Mouse (Mus musculus): ENCODE measurements at regions not wholly inside any gene's neighbourhood (a gene's known extent, or its start where the extent isn't known, plus 50 kb on each side); places are given as distances from the start of the nearest gene placed in this dataset.

DNA sequence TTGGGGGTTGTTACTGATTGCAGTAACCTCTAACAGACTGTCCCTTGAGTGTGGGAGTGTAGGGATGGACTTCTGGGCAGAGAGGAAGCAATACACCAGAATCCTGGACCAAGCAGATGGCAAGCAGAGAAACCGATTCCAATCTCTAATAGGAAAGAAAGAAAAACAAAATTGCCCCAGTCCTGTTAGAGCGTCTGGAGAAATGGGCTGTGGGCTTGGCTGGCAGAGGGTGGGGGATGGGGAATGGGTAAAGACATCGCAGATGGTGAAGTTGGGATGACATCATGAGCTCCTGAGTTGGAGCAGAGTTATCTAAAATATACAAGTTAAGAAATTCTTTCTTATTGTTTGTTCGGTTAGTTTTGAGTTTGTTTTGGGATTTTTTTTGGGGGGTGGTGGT is 260.5 kb downstream of the Ptpru start:
- DNase-seq (ENCODE audit: low spot score in 2 of 2): no peak

DNA sequence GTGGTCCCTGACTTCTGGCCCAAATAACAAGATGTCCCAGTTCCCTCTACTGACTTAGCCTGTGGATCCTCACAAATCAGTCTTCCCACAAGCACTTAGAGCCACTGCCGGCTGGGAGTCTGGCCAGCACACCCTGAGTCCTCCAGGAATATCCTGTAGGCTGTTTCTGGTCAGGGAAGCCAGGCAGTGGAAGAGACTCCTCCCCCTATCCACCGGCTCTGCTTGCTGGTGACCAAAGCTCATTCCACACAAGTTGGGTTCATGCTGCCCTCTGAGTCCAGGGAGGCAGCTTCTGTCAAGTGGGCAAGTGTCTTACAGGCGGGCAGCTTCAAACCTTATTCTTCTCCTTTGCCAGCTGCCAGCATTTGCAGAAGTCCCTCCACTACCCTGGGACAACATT is 252.1 kb downstream of the Ptpru start:
- no peak for DNase-seq (ENCODE audit: low spot score in 2 of 2)

DNA sequence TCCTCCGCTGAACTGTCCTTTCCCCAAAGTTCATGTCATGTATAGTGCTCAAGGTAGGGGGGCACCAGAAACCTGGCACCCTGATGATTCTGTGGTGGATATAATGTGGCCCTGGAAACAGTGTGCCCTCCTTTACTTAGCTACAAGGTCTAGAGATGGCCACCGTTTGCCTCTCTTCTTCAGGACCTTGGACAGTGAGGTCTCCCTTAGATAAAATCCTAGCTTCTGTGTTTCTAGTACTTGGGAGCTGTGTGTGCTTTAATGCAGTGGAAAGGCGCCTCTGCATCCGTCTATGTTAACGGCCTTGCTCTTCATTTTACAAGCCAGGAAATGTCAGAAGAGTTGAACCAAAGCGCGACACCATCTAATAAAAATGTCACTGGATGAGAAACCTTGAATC is 250.6 kb downstream of the Ptpru start:
- DNase-seq (ENCODE audit: low spot score in 2 of 2): no peak

DNA sequence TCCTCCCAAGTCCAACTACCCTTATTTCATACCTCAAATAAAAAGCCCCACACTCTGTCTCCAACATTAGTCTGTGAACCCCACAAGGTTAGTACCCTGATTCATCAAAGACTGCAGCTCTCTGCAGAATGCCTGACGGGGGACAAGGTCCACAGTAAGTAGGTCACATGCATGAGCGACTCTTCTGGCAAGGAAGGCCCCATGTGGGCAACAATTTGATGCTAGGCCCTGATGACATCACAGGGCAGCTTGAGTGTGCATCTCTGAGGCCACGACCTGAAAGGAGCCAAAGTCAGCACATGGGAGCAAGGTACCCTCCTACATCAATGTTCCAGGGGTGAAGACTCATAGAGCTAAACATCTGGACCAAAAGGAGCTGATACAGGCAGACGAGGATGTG is 248.0 kb downstream of the Ptpru start:
- no peak for DNase-seq (ENCODE audit: low spot score in 2 of 2)

DNA sequence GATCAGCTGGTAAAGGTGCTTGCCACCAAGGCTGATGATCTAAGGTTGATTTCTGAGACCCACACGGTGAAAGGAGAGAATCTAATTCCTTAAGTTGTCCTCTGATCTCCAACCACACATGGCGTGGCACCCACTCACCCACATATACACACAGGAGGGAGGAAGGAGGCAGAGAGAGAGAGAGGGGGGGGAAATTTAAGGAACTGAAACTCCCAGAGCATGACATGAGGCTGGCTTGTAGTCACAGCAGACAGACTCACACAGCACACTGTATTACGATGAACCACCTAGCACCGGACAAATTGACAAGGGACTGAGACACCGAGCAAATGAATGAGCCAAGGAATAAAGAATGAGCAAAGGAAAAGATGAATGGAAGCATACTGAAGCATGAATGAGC is 246.6 kb downstream of the Ptpru start:
- DNase-seq (ENCODE audit: low spot score in 2 of 2): no peak

DNA sequence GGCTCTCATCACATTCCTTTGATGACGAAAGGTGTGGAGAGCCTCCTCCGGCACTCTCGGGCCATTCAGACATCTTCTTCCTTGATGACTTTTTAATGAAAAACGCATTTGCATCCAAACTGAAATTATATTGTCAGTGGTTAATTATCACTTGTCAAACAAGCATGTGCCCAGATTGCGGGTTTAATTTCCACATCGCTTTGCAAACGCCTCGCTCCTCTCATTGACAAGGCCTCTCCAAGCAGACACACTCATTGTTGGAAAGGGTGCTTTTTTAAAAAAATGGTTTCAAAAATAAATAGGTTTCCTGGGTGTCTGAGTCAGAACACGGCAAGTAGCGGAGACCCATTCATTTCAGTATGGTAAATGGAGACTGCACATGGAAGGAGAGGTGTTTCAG is 240.1 kb downstream of the Ptpru start:
- DNase-seq (ENCODE audit: low spot score in 2 of 2): no peak

DNA sequence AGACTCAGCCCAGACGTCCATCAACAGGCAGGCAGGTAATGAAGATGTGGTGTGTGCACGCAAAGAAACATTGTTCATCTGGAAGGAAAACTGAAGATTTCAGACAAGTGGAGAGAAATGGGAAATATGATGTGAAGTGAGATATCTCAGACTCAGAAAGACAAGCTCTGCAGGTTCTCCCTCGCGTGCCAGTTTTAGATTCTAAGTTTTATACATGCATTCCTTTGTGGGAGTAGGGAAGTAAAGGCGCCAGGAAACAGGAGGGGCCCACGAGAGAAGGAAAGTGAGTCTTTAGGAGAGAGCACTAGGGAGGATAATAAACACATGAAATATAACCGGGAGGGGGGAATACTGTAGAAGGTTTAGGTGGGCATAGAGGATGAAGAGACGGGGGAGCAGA is 223.7 kb downstream of the Ptpru start:
- no peak for DNase-seq (ENCODE audit: low spot score in 2 of 2)

DNA sequence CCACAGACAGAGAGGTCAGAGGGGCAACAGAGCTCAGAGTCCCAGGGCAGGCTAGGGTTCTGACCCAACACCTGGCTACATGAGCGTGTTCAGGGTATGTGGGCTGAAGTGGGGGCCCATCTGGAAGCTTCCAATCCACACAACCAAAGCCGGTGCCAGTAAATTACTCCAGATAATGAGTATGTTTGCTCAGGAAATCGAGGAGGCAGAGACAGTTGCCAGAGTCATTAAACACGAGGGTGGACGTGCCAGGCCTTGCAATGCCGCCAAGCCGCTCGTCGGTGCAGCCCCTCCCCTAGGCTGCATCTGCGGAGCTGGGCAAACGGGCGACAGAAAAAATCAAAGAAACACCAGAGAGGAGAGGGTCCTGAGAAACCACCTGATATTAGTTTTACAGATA is 222.5 kb downstream of the Ptpru start:
- DNase-seq (ENCODE audit: low spot score in 2 of 2): peak in 1 of 2 experiments; percentile 16

DNA sequence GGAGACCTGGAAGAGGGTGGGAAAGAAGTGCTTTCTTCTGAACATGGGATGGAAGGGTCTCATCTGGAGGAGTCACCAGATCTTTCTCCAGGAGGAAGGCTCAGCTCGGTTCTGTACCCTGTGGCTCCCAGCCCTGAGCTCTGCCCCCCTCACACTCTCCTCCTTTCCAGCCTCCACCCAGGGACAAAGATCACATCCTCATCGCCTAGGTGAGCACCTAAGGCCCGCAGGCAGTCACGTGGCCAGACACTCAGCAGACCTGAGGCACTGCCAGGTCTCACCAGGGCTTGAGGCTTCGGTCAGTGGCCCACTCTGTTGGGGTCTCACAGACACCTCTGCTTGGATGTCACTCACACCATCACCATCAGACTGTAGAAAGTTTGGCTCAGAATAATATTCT is 200.0 kb downstream of the Ptpru start:
- no peak for DNase-seq (ENCODE audit: low spot score in 2 of 2)

DNA sequence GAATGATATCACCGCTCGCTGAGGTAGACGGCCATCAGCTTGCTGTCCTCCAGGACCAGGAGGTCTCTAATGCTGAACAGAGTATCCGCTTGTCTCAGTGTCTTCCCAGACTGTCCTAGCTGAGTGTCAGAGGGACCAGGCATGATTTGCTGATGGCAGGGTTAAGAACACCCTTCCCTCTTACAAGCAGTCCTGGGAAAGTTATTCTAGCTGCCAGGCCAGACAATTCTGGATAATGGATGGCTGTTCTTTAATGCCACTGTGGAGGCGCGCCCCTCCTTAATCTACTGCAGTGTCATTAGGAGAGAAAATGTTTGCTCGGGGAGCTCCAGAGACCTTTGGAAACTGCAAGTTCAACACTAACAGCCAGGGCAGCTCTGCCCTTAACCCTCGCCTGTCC is 182.1 kb downstream of the Ptpru start:
- no peak for DNase-seq (ENCODE audit: low spot score in 2 of 2)

DNA sequence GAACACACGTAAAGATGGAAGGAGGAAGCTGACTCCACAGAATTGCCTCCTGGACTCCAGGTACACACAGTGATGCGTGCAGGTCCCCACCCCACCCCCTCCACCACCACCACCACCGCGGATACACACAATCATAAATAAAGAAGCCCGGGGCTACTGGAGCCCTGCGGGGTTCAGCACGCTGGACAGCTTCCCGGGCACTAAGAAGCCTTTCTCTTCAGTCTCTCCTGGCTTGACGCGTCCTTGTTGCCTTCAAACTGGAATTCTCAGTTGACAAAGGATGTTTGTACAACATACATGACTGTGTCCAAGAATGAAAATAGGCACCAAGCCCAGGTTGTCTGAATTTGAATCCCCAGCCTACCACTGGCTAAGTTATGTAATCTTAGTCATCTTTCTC is 180.2 kb downstream of the Ptpru start:
- no peak for DNase-seq (ENCODE audit: low spot score in 2 of 2)

DNA sequence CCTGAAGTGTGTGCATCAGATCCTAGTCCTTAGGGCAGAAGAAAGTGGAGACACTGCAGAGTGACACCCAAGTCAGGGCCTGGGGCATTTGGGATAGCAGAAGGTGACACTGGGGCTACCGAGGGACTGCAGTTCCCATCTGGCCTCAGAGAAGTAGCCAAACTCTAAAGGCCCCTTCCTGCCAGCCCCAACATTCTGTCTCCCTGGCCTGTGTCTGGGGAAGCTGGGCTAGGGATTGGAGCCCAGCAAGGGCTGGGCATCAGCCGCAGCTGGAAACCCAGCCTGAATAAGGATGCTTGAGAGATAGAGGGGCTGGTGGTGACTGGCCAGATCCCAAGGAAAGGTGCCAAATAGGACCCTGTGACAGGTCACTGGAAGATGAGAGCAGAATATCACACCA is 177.2 kb downstream of the Ptpru start:
- DNase-seq (ENCODE audit: low spot score in 2 of 2): no peak

DNA sequence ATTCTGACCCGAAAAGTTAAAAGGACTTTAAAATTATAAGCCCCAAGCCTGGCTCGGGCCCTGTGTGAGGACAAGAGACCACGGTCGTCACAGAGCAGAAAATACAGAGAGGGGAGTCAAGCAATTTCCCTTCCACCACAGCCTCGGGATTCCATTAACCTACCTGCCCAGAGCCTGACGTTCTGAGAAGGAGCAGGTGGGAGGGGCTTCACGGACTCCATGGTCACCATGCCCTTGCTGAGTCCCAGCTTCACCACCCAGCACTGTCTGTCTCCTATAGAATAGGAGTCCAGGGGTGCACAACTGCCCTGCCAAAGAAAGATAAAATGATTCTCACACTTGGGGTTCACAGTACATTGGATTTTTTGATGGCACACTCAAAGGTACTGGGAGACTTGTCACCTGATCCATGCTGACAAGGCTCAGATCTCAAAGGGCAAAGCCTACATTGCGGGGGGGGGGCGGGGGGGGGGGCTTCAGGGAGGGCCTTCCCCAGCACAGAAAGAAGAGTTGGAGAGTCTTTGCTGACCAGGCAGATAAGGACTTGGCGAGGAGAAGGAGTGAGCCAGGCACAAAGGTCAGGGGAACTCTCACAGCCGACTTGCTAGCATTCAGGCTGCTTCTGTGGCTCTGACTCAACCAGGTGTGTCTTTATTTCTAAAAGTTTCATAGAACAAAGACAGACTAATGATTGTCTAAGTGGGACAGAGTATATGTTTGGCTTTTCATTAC is 166.1 kb downstream of the Ptpru start:
- no peak for DNase-seq (ENCODE audit: low spot score in 2 of 2)

DNA sequence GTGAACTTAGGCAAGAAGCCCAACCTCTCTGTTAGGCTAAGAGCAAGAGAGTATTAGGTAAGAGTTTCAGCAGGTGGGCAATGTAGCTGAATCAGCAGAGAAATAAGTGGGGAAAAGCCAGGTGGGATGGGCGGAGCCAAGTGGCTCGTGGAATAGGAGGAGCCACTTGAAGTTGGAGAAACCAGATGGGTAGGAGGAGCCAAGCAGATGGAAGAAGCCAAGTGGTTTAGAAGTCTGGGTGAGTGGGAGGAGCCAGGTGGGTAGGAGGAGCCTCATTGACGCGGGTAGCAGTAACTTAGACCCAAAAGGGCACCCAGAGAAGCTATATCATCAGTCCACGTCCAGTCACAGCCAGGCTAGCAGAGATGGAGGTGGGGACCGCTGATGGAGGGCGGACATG is 160.1 kb downstream of the Ptpru start:
- no peak for DNase-seq (ENCODE audit: low spot score in 2 of 2)

DNA sequence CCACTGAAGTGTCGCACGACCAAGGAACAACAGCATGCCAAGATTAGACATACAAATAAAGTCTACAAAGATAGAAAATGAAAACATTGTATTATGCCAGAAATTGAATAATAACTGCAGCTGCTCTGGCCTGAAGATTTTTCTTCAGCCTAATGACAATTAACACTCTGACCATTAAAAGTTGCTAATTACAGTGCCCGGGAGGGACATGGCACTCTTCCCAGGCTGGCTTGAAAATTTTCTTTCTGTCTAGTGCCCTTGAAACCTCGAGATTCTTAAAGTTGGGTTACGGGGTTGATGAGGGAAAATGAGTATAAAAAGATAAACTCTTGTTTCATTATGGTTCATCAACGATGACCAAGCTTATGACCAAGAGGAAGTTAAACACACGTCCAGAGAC is 154.9 kb downstream of the Ptpru start:
- DNase-seq (ENCODE audit: low spot score in 2 of 2): no peak

DNA sequence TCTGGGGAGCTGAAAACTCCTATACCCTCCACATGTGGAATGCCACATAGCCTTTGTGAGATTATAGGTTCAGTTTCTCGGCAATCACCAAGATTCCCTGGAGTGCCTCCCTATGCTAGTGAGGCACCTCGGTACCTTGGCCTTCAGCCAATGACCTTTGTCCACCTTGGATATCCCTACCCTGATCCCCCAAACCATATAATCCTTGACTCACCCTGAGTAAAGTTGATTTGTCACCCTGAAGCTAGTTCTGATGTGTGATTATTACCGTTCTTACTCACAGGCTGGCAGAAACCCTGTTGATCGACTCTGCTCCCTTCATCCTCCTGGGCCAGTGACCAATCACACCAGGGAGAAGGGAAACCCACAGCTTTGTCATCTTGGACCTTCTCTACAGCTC is 152.5 kb downstream of the Ptpru start:
- DNase-seq (ENCODE audit: low spot score in 2 of 2): no peak

DNA sequence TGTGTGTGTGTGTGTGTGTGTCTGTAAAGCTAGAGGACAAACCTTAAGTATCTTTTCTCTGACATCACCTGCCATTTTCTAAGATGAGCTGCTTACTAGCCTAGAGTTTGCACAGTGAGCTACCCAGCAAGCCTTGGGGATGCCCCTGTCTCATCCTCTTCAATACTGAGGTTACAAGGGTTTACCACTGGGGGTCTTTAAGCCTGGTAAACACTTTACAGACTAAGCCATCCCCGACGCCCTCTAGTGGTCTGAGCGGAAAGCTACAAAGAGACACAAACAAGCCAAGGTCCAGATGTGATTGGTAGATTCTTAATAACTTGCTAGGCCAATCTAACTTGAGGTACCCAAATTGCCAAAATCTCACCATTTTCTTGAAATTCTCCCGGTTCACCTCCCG is 143.9 kb downstream of the Ptpru start:
- DNase-seq (ENCODE audit: low spot score in 2 of 2): no peak

DNA sequence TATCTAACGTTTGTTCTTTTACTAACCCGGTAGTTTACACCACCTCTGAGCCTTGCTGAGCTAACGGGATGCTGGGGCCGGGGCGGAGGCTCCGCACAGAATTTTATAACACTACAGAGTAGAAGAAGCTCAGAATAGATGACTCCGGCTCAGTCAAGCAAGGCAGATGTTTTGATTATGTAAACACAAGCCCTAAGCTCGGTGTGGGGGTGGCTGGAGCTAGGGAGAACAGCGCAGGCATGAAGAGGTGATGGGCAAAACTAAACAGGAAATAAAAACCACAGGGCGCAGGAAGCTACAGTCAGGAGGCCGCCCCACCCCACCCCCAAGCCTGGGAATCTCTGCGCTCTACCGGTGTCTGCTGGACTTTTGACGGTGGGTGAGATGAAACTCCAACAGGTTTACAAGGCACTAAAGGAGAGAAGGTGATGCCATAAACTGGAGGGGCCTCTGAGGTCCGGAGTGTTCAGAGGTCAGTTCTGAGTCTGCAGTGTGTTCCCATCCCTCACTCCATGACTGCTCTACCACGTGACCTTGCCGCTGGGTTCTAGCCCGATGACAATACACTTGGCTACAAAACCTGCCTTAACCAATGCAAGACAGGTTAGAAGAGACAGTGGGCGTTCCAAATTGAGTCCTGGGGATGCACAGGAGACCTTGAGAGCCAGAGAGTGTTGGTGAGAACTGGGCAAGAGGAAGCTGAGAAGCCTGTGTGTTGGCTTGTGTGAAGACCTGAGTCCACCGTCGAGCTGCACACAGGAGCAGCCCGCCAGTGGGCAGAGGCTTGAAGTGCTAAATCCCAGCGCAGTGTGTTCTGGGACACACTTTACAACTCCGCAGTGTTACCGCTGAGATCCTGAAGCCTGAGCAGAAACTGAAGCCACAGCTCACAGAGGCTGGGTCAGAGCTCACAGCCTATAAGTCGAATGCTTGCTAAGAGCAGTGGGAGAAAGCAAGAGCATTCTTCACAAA is 141.9 kb downstream of the Ptpru start:
- peak; percentile 57 to 66 for DNase-seq (ENCODE audit: low spot score in 2 of 2)

Data from right cerebral cortex, postnatal 36 days (tissue).